Mouse (Mus musculus) liver, embryonic 14.5 days (tissue): ENCODE measurements around the gene Sh3bgr. TPM values are rescaled to one million over a fixed set of nuclear protein-coding genes. Genes with fewer than 3 reads are reported as not detected.

Experiments used
- ATAC-seq: fragments of 200-750 bp; cut with Nextera tagmentation; 2 replicates; pipeline ENCODE4 v1.8.0; 2017; ENCODE audit warnings: moderate number of reproducible peaks, mild to moderate bottlenecking, moderate library complexity; ENCODE audit not compliant: insufficient read depth
- DNase-seq, 3 experiments: peaks; one replicate each; pipeline ENCODE4 v3.0.0-alpha.2; 2012 to 2013; ENCODE audit warnings: low read depth in 3 of 3, low spot score in 3 of 3
- H3K27ac ChIP-seq: fragments of 300-500 bp; sonication (generic); 2 replicates; pipeline ENCODE4 v1.5.1; 2014; ENCODE audit warnings: moderate library complexity, mild to moderate bottlenecking, control low read depth, inconsistent platforms
- H3K27me3 ChIP-seq: fragments of 300-500 bp; sonication (generic); 2 replicates; pipeline ENCODE4 v1.6.1; 2014; ENCODE audit warnings: mild to moderate bottlenecking, low read length, moderate library complexity; ENCODE audit not compliant: control insufficient read depth, insufficient read depth
- H3K36me3 ChIP-seq: fragments of 300-500 bp; sonication (generic); replicated peaks from 2 replicates; pipeline ENCODE4 v1.6.1; 2014; ENCODE audit warnings: low read depth; ENCODE audit not compliant: control insufficient read depth, insufficient read depth
- H3K4me1 ChIP-seq, 2 experiments: fragments of 200-500 bp in 1 of 2; fragments of 300-500 bp in 1 of 2; sonication (generic) in 1 of 2; replicated peaks; 2 replicates each; pipeline ENCODE4 v1.6.1; 2012 to 2014; ENCODE audit warnings: antibody characterized with exemption in 1 of 2, inconsistent platforms in 1 of 2, low read length in 1 of 2; ENCODE audit not compliant: control insufficient read depth in 2 of 2, insufficient read depth in 2 of 2
- H3K4me2 ChIP-seq: fragments of 300-500 bp; sonication (generic); 2 replicates; pipeline ENCODE4 v1.6.1; 2014; ENCODE audit warnings: low read depth, mild to moderate bottlenecking, control low read depth, moderate library complexity
- H3K4me3 ChIP-seq, 2 experiments: fragments of 200-500 bp in 1 of 2; fragments of 300-500 bp in 1 of 2; sonication (generic) in 1 of 2; 2 replicates each; pipeline ENCODE4 v1.5.1; 2012 to 2014; ENCODE audit warnings: low read depth in 2 of 2, low read length in 2 of 2, mild to moderate bottlenecking in 2 of 2, control low read depth in 1 of 2, inconsistent platforms in 1 of 2, moderate library complexity in 1 of 2; ENCODE audit not compliant: insufficient read depth in 1 of 2
- H3K9ac ChIP-seq: fragments of 300-500 bp; sonication (generic); replicated peaks from 2 replicates; pipeline ENCODE4 v1.6.1; 2014; ENCODE audit warnings: mild to moderate bottlenecking, control low read depth, moderate library complexity
- H3K9me3 ChIP-seq: fragments of 300-500 bp; sonication (generic); 2 replicates; pipeline ENCODE4 v1.6.1; 2016; ENCODE audit warnings: low read length, mixed read lengths; ENCODE audit not compliant: control insufficient read depth
- CTCF ChIP-seq: IDR thresholded peaks from 2 replicates; pipeline ENCODE4 v1.5.1; 2016; ENCODE audit warnings: antibody characterized with exemption, low read depth, control low read depth
- EP300 ChIP-seq: IDR thresholded peaks from 2 replicates; pipeline ENCODE4 v1.6.1; 2016; ENCODE audit warnings: antibody characterized with exemption, low read depth
- WGBS: fragments of 180-500 bp; shearing (Covaris S2); extraction: QIAGEN DNeasy Blood & Tissue Kit; methylation state at CpG from one replicate; pipeline ENCODE4 v1.1.7; 2014; ENCODE audit not compliant: insufficient replicate concordance; 5-methylcytosine and 5-hydroxymethylcytosine counted together
- polyA plus RNA-seq, 2 experiments: library from polyadenylated mRNA; depleted of rRNA in 1 of 2; stranded (reverse) in 1 of 2; unstranded in 1 of 2; fragments of >200 nt; fragmentation: Nextera tagmentation in 1 of 2; extraction: Ambion mirVana in 1 of 2; gene quantifications; 2 replicates each; pipeline versions ENCODE4 v1.2.1 to v1.2.3; 2012 to 2014

The Sh3bgr gene
- polyA plus RNA-seq, 2 experiments, result 0.29 to 0.30 TPM

DNA sequence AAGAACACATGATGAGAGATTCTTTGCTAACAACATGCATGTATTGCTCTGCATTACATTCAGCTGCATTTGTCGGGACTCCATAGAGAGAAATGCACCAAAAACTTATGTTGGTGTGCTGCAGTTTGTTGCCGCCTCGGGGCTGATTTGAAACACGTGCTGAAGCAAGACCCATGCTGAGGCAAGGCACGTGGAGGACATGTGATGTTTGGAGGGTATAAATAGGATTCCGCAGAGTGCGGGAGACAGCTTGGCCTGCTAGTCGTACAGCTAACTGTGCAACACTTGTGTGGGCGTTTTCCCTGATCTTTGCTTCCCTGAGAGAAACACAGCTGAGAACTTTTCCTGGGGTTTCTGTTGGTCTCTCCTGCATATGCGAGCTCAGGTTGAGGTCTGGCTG lies 9.5 kb downstream of the Sh3bgr start:
- Histone ChIP-seq H3K9me3 (no peaks in the 10 kb centered on the region), H3K4me3 (no peak overlapping the region), H3K4me2 (no peak overlapping the region), H3K4me1 (peaks cover 0 to 3% of the 10 kb centered on the region in 2 experiments; a peak in 2 of 4 replicates), H3K36me3 (no peaks in the 10 kb centered on the region), H3K27me3 (no peaks in the 10 kb centered on the region), H3K9ac (no peak overlapping the region), H3K27ac (no peak overlapping the region)
- TF ChIP-seq EP300, result no peak
- TF ChIP-seq CTCF, result no peak
- WGBS, result 64% methylated on average over 10 of the region's 10 CpGs
- no peak for ATAC-seq
- no peak for DNase-seq

DNA sequence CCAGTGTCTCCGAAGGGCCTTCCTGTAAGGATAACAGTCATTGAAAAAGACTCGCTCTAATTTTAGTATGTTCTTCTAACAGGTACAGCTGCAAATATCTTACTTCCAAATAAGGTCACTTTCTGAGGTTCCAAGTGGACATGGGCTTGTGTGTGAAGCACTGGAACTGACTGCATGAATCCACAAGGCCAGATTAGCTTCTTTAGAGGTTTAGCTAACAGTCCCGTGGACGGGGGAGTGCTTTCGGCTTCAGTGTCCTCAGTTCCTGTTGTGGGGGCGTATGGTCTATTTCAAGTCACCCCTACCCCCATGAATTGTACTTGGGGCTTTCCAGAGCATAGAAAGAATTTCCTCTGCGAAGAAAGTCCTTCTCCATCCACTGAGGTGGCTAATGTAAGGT lies 10.6 kb downstream of the Sh3bgr start:
- no peak for TF ChIP-seq EP300
- no peak for TF ChIP-seq CTCF
- Histone ChIP-seq H3K4me3 (no peak overlapping the region), H3K27ac (no peak overlapping the region), H3K27me3 (no peaks in the 10 kb centered on the region), H3K9ac (no peak overlapping the region), H3K9me3 (no peaks in the 10 kb centered on the region), H3K4me1 (peaks cover 0 to 3% of the 10 kb centered on the region in 2 experiments; a peak in 2 of 4 replicates), H3K36me3 (no peaks in the 10 kb centered on the region), H3K4me2 (no peak overlapping the region)
- WGBS, result 61% methylated on average over 7 of the region's 7 CpGs
- ATAC-seq (no peak), DNase-seq (no peak)

- no peak for ATAC-seq
- no peaks in the 10 kb centered on the region for H3K9me3 ChIP-seq
- no peak for DNase-seq
- no peak overlapping the region for H3K4me2 ChIP-seq
- H3K36me3 ChIP-seq, result no peaks in the 10 kb centered on the region
- peaks cover 0 to 3% of the 10 kb centered on the region in 2 experiments; a peak in 2 of 4 replicates for H3K4me1 ChIP-seq
- TF ChIP-seq EP300, result no peak
- H3K27me3 ChIP-seq, result no peaks in the 10 kb centered on the region
- H3K9ac ChIP-seq, result no peak overlapping the region
- H3K4me3 ChIP-seq, result no peak overlapping the region
- H3K27ac ChIP-seq, result no peak overlapping the region
- WGBS, result 83% methylated on average over 4 of the region's 4 CpGs
These were observed 12.8 kb downstream of the Sh3bgr start for GRCm38 (mm10) chr16:96213027-96213426.

GRCm38 (mm10) chr16:96221491-96221890 lies 21.2 kb downstream of the Sh3bgr start:
- WGBS, result 70% methylated on average over 5 of the region's 5 CpGs
- no peak overlapping the region for H3K27ac ChIP-seq
- H3K36me3 ChIP-seq, result no peaks in the 10 kb centered on the region
- no peaks in the 10 kb centered on the region for H3K27me3 ChIP-seq
- H3K9me3 ChIP-seq, result no peaks in the 10 kb centered on the region
- no peaks in the 10 kb centered on the region for H3K4me1 ChIP-seq
- DNase-seq (no peak), ATAC-seq (no peak)
- no peak overlapping the region for H3K9ac ChIP-seq
- H3K4me3 ChIP-seq, result no peak overlapping the region
- no peak overlapping the region for H3K4me2 ChIP-seq
- TF ChIP-seq CTCF (no peak), EP300 (no peak)

GRCm38 (mm10) chr16:96221959-96222358 lies 21.7 kb downstream of the Sh3bgr start:
- H3K27me3 ChIP-seq, result no peaks in the 10 kb centered on the region
- ATAC-seq (no peak), DNase-seq (no peak)
- no peaks in the 10 kb centered on the region for H3K4me1 ChIP-seq
- H3K4me3 ChIP-seq, result no peak overlapping the region
- no peaks in the 10 kb centered on the region for H3K9me3 ChIP-seq
- TF ChIP-seq CTCF (no peak), EP300 (no peak)
- H3K4me2 ChIP-seq, result no peak overlapping the region
- H3K9ac ChIP-seq, result no peak overlapping the region
- H3K36me3 ChIP-seq, result no peaks in the 10 kb centered on the region
- WGBS, result 49% methylated on average over 3 of the region's 3 CpGs
- H3K27ac ChIP-seq, result no peak overlapping the region
